Mouse (Mus musculus) heart, adult 9 months (tissue): ENCODE measurements around the gene Plekhf1.

Source experiments
- DNase-seq, 2 experiments: peaks; one replicate each; pipeline ENCODE4 v3.0.0; 2022; ENCODE audit warnings: low spot score in 2 of 2

The Plekhf1 gene

GRCm38 (mm10) chr7:38227900-38228298 lies at the start of gene Plekhf1:
TSS of gene Plekhf1 (minus strand) at chr7:38228016.
- DNase-seq, result peak; percentile 93 to 95

- no peak for DNase-seq
Measured at GRCm38 (mm10) chr7:38272551-38272950, 44.7 kb upstream of the Plekhf1 start.

GRCm38 (mm10) chr7:38271859-38272258 lies 44.0 kb upstream of the Plekhf1 start:
- no peak for DNase-seq

- DNase-seq, result no peak
Measured at GRCm38 (mm10) chr7:38271511-38271811, 43.6 kb upstream of the Plekhf1 start.

- DNase-seq, result peak; percentile 86 to 87
Measured at GRCm38 (mm10) chr7:38270703-38271510, 43.1 kb upstream of the Plekhf1 start, which contains the start of gene Pop4. TSS of gene Pop4 (minus strand) at chr7:38271423.

- peak in 1 of 2 experiments; percentile 42 for DNase-seq
Measured at GRCm38 (mm10) chr7:38267006-38267680, 39.3 kb upstream of the Plekhf1 start.

GRCm38 (mm10) chr7:38262406-38262805 lies 34.6 kb upstream of the Plekhf1 start:
- DNase-seq, result no peak

- DNase-seq, result no peak
Measured at GRCm38 (mm10) chr7:38259631-38260030, 31.8 kb upstream of the Plekhf1 start.

- no peak for DNase-seq
Measured at GRCm38 (mm10) chr7:38253441-38253840, 25.6 kb upstream of the Plekhf1 start.

- no peak for DNase-seq
Measured at GRCm38 (mm10) chr7:38251494-38252216, 23.8 kb upstream of the Plekhf1 start.

GRCm38 (mm10) chr7:38242417-38242816 lies 14.6 kb upstream of the Plekhf1 start:
- DNase-seq, result no peak

GRCm38 (mm10) chr7:38237140-38237539 lies 9.3 kb upstream of the Plekhf1 start:
- DNase-seq, result no peak

GRCm38 (mm10) chr7:38236400-38237105 lies 8.7 kb upstream of the Plekhf1 start:
- DNase-seq, result no peak

GRCm38 (mm10) chr7:38230285-38230684 lies 2.5 kb upstream of the Plekhf1 start:
- DNase-seq, result peak; percentile 64 to 75

GRCm38 (mm10) chr7:38228329-38228728 lies 513 bp upstream of the Plekhf1 start:
- DNase-seq, result no peak

GRCm38 (mm10) chr7:38227181-38227899 lies 476 bp downstream of the Plekhf1 start:
- peak; percentile 89 to 92 for DNase-seq

- no peak for DNase-seq
Measured at GRCm38 (mm10) chr7:38226226-38226625, 1.6 kb downstream of the Plekhf1 start.

GRCm38 (mm10) chr7:38224577-38225369 lies 3.0 kb downstream of the Plekhf1 start:
- DNase-seq, result peak; percentile 74 to 78

GRCm38 (mm10) chr7:38220866-38221265 lies 7.0 kb downstream of the Plekhf1 start:
- no peak for DNase-seq

GRCm38 (mm10) chr7:38219526-38219925 lies 8.3 kb downstream of the Plekhf1 start:
- DNase-seq, result no peak
